Mouse (Mus musculus) kidney, postnatal 36 days (tissue): ENCODE measurements around the gene Kif22.
"Not testable (repeated sequence)": the region's sequence is repeated elsewhere in the genome, so short reads cannot be mapped to it uniquely, and the experiment has no call there.

Experiments used
- DNase-seq, 2 experiments: peaks; one replicate each; pipeline ENCODE4 v3.0.0; 2021 to 2022; ENCODE audit warnings: mixed read lengths in 2 of 2

The Kif22 gene

DNA sequence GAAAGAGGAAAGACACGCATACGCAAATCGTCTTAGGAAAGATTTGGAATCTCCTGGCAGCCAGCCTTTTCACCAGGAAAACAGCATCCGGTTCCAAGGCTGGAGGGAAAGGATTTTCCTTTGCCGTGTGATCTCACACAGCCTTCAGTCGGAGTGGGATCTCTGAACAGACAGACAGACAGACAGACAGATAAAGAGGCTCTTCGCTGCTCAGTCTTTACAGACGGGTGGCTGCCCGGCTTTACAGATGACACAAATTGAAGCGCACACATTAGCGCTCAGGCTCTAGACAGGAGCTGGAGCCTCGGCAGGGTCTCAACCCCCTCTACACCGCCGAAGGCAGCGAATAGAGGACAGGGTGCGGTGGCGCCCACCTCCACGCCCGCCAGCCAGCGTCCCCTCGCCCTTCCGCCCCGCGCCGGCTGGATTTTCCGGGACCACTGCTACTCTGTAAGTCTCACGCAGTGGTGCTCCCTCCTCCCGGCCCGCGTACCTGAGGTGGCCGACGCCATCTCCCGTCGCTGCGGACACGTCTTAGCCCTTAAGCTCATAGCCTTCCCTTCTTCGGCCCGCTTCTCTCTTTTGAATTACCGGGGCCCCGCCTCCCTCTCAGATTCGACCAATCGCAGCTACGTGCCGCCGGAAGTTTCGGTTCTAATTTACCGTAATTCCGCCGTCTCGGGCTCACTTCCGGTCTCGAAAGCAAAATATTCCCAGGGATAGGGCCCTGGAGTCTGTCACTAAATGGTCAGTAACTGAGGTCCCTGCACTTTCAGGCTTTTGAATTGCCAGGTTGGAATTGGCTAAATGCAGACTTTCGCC is at the start of gene Kif22:
Gene Kif22, minus strand, starts transcription at position 621 of the 822 bp plus-strand sequence.
- peak; percentile 93 for DNase-seq

DNA sequence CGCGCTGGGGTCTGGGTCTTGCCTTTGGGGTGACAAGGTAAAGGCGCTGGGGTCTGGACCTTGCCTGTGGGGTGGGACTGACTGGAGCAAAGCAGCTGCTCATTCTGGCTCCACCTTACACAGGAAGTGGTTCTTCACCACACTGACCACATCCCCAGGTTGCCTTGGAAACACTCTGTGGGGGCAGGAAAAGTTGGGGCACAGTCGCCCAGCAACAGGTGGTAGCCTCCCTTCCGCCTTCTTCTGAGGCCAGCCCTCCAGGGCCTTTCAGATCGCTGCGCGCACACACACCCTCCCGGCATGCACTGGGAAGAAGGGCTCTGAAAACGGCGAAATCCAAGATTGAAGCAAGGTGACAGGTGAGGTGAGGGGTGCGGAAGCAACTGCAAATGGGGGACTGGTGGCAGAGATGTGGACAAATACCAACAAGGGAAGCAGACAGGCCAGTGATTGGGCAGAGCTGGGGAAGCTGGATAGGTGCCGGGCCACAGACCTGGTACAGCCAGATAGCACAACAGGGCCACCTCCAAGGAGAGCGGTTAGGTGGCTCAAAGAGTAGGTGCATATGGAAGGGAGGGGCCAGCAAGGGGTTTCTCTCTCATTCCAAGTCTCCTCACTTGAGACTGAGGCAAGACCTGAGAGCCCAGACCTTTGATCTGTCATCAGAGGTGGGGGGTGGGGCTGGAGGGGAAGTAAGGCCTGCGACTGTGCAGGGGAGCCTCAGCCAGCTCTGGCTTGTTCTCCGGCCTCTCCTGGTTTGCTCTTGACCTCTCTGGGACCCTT is 49.0 kb upstream of the Kif22 start, which contains the start of gene AI467606:
Gene AI467606, plus strand, starts transcription at position 246 of the 783 bp plus-strand sequence.
- DNase-seq: peak; percentile 39 to 48

DNA sequence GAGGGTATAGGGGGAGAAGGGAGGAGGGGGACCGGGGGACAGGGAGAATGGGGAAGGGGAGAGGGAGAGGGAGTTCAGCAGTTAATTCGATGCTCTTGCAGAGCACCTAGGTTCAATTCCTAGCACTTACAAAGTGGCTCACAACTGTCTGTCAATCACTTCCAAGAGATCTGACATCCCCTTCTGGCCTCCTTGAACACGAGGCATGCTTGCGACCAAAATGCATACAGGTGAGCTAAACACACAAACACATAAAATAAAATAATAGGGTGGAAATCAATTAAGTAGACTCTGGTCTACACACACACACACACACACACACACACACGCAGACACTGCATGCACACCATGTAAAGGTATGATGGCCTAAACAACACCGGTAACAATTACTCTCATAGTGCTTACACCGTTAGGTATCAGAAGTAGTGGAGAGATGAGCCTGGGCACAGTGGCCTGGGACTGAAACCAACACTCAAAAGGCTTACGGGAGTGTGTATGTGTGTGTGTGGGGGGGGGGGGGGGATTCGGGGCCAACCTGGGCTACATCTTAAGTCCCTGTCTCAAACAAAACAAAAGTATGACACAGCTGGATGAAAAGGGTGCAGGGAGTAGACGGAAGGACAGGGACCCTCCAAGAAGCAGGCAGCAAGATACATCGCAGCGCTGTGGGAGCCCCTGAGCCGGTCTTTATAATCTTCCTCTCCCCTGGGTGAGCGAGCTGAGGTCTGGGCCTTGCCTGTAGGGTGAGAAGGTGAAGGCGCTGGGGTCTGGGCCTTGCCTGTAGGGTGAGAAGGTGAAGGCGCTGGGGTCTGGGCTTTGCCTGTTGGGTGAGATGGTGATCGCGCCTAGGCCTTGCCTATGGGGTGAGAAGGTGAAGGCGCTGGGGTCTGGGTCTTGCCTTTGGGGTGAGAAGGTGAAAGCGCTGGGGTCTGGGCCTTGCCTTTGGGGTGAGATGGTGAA is 48.2 kb upstream of the Kif22 start:
- DNase-seq: no peak

DNA sequence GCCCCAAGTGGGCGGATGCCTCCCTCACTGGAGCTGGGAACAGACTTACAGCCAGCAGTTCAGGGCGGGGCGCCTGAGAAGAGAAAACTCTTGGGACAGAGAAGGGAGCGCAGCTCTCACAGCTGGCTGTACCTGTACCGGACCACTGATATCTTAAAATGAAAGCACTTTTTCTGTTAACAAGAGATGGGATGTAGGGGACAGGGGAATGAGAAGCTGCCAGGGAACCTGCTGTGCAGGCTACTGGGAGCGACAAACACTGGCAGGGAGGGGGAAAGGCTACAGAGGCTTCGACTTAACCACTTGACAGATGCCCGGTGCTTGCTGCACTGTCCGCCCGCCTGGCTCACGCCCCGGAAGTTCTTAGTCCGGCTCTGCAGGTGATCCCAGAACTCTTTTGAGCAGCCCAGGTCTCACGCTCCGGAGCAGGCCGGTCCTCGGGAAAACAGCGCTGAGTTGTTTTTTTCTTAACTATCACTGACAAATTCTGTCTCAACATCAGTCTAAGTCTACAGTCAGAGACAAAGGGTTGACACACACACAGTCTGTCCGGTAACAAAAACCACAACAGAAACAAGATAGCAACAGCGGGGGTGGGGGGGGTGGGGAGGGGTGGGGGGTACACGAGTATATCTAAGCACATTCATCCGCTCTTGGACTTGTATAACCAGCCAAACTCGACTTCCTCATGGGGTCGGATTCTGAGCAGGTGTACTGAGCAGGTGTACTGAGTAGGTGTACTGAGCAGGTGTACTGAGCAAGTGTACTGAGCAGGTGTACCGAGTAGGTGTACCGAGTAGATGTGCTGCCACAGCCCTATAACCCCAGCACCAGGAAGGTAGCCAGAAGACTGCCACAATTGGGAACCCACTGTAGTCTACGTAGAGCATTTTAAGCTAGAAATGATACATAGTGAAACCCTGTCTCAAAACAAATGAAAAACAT is 46.9 kb upstream of the Kif22 start:
- peak; percentile 47 to 57 for DNase-seq

DNA sequence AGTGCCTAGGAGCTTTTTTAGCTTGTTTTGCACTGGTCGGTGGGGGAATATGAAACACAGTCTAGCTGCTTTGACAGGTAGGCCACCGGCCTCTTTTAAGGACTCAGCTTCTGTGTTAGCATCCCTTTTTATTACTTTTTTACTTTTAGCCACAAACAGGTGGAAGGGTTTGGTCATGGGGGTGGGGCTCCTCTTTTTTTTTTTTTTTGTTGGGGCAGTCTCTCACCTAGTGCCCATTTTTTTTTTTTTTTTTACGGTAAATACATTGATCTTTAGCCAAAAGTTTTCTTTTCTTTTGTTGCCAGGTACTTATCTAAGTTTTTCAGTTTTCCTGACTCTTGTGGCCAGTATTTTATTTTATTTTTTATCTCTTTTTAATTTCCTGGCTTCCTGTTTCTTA is 45.8 kb upstream of the Kif22 start:
- no peak for DNase-seq

DNA sequence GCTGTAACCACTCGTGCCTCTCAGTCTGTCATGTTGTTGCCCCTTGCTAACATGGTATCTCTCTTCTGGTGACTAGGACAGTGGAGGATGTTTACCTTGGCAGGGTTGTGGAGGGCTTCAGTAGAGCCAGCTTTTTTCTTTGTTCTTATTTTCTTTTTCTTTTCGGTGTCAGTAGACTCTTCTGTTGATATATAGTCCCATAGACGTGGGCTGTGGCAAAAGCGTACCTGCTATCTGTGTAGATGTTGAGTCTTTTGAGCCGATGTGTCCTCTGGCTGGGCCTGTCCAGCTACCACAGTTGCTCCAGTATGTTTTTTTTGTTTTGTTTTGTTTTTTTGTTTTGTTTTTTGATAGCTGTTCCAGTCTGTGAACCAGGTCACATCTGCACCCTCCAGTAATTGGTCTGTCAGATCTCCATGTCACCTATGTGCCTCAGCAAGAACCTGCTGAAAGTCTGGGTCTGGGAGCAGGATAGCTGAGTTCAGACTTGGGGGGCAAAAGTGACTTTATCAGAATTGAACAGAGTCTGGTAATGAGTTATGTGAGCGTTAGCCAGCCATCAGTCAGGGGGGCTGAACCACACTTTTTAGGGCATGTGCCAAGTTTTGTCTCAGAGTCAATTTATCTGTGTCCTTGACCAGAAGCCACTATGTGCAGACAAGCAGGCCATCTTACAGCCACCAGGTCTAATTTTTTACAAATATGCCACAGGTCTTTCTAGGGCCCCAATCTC is 45.2 kb upstream of the Kif22 start, which contains the start of gene Zg16:
Gene Zg16, minus strand, starts transcription at position 51 of the 733 bp plus-strand sequence.
- not testable (repeated sequence) for DNase-seq

DNA sequence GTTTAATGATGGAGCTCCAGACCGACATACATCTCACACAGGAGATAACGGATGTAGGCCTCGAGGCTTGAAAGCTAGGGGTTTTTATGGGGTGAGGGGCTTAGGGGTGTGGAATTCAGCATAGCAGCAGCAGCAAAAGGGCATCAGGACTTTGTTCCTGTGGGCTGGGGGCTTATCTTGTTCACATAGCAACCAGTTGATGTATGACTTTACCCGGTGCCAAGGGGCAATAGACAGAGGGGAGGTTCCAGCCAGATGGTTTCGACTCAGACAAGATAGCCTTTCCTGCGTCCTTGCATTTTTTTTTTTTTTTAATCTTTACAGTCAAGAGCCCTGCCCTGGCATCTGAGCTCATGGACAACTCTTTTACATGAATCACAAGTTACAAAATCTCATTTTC is 43.5 kb upstream of the Kif22 start:
- DNase-seq: not testable (repeated sequence)

DNA sequence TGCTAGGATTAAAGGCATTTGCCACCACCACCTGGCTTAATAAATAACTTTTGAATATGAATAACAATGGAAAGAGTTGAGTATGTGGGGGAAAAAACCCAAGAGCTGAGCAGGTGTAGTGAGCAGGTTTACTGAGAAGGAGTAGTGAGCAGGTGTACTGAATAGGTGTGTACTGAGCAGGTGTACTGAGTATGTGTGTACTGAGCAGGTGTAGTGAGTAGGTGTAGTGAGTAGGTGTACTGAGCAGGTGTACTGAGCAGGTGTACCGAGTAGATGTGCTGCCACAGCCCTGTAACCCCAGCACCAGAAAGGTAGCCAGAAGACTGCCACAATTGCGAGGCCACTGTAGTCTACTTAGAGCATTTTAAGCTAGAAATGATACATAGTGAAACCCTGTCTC is 42.5 kb upstream of the Kif22 start:
- no peak for DNase-seq

DNA sequence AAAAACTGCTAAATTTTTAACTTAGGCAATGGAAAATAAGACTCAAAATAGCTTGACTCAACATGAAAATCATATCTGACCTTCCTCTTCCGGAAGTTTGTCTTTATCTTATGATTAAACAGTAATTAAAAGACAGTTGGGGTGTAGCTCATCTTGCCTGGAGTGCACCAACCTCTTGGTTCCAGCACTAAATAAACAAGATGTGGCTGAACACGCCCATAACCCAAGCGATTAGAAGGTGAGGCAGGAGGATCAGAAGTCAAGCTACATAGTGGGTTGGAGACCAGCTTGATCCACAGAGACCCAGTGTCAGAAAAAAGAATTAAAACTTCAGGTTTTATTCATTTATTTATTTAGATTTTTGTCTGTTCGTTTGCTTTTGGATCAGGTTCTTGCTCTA is 41.4 kb upstream of the Kif22 start:
- DNase-seq: no peak

DNA sequence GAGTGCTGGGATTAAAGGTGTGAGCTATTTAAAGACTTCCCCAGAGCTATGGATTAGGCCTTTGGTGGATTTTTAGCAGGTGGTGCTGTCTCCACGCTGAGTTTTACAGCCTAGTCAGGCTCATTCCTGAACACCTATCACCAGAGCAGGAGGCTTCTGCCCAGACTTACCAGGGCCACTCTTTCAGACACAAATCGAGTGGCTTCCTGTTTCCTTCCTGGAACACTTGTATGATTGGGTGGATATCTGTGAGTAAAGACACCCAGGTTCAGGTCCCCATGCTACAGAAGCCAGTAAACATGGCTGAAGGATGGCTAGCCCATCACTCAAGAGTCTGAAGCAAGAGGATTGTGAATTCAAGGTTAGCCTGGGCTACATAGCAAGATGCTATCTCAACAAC is 40.7 kb upstream of the Kif22 start:
- no peak for DNase-seq

DNA sequence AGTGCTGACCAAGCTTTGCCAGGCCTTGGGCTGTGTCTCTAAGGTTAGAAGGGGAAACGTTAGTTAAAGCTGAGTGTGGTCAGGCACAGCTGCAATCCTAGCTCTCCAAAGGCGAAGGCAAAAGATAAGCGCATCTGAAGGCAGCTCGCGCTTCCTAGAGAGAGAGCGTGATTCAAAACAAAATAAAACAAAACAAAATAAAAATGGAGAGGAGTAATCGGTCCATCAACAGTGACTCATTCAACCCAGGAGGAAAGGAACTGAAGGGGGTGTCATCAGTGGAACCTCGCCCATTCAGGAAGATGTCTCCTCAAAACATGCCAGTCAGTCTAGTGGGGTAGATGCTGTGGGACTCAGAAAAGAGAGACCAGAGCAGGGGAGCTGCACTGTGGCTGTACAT is 40.0 kb upstream of the Kif22 start:
- no peak for DNase-seq

DNA sequence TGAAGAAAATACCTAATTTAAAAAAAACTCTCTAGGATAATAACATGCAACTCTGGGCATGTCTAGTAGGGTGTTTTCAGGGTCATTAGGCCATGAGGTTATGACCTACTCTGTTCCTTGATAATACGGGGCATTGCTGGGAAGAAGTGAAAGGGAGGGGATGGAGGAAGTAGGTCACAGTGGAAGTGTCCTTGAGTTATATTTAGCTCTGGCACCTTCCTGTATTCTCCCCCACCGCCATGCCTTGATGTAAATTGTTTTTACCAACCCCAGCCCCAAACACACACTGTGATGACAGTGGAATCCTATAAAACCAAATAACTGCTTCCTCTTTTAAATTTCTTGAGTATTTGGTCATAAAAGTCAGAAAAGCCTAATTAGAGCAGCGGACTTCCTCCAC is 37.8 kb upstream of the Kif22 start:
- DNase-seq: no peak

DNA sequence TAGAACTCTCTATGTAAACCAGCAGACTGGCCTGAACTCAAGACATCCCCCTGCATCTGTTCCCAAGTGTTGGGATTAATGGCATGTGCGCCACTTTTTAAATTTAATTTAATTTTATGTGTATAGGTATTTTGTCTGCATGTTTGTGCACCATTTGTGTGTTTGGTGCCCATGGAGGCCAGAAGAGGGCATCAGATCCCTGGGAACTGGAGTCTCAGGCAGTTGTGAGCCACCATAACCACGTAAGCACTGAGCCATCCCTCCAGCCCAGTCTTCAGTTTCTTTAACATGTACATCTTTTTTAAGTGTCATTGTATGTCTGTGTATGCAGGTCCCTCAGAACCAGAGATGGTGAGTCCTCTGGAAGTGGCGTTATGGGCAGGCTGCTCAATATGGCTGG is 35.4 kb upstream of the Kif22 start:
- DNase-seq: no peak

DNA sequence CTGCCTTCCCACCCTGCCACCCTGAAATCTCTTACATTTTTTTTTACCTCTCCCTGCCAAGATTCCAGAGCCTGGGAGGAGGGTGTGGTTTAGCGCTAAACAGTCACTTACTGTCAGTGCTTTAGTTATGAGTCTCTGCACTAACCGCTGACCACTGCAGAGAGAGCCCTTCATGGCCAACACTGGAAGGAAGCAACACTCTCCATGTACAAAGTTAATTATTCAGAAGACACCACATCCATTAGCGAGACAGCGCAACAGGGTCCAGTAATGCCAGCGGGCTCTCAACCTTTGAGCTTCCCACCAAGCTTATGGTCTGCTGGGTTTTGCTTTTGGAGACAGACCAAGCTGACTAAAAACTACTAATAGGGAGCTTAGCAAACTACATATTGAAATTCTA is 33.9 kb upstream of the Kif22 start:
- DNase-seq: peak; percentile 53 to 75

DNA sequence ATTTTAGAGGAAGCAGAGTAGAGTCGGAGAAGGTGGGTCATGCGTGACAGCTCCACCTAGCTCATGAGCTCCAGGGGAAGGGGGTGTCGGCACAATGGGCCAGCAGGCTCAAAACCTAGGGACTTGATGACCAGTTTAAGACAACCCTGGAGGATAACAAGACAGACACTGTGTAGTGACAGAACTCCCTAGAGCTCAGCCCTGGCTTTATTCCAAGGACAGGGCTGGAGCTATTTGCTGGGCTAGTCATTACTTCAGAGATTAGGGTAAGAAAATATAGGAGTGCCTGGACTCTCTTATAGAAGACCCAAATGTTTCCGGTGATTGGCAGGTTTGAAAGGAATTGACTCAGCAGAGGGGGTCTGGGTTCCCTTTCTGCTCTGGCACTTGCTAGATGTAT is 30.9 kb upstream of the Kif22 start:
- DNase-seq: no peak

DNA sequence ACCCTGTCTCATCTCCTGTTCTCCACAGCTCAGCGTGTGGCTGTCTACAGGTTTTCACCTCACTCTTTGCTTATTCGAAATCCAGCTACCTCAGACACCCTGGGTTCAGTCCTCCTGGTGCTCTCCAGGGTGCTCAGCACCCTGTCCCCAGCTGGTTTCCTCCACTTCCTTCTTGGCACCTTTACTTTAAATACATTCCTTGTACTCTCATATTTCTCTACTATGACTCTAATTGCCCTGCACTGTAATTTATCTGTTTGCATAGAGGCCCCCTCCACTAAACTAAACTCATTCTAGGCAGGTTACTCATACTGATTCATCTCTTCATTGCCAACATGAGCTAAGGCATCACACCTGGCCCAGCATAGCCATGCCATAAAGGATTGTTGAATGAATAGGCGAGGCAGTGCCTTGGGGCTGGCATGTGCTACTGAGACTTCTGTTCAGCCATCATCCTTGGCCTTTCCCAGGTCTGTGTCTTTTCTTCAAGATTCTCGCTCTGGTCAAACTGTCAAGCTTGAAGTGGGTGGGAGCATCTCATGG is 28.7 kb upstream of the Kif22 start:
- DNase-seq: no peak

DNA sequence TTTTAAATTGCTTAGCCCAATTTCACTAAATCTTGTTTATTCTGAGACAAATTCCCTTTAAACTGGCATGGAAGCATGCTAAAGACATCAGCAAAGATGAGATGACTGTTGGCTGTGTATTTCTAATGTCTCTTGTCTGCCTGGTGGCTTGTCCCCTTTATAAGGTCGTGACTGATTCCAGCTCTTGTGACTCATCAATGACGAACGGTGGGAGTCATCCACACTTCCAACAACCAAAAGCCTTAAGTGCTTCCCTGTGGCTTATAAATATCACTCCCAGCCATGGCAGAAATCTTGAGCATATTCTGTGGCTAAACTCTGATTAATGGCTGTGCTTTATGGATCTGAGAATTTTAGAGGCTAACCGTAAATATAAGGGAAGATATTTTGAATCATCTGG is 24.0 kb upstream of the Kif22 start:
- DNase-seq: no peak

DNA sequence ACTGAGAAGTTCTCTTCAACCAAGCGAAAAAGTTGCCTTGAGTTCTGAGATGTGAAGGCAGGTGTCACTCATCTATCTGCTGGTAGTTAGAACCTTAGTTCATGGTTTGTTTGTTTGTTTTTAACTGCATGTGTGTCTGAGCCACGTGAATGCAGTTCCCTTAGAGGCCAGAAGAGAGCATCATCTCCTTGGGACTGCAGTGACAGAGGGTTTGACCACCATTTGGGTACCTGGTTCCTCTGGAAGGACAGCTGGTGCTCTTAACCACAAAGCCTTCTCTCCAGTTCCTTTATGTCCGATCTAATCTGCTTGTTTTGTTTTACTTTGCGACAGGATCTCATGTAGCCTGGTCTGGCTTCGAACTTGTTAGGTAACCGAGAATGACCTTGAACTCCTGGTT is 23.3 kb upstream of the Kif22 start:
- no peak for DNase-seq

DNA sequence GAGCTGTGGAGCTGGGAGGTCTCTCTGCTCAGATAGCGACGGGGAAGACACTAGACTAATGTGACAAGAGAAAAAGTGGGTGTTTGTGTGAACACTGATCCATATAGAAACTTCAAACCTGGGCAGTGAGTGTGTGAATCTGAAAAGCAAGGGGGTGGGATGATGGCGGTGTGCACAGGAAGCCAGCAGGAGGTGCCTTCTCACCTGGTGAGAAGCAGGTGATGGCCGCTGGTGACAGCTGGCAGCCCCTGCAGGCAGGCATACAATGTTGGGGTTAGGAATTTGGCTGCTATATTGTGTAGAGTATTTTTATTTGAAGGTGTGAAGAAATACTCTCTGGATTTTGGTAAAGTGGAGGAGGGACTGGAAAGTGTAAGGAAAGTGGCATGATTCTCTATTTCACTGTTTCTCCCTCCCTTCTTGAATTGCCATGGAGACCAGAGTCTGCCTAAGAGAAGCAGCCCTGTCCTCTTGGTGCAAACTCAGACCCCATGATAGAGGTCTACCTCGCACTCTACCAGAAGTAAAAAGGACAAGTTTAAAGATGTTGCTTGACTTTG is 12.8 kb upstream of the Kif22 start:
- no peak for DNase-seq

DNA sequence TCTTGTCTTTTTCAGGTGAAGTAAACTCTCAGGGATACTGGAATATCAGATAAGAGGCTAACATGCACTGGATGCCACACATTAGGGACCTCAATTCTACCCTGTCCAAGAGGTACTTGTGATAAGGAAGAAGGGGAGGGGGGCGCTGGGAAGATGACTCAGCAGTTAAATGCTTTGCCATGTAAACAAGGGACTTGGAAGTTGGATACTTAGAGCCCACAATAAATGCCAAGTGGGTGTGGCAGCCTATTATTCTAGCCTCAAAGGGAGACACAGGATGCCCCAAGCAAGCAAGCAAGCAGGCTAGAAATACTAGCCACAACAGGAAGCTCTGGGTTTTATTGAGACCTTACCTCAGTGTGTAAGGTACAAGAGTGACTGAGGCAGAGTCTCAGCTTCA is 11.0 kb downstream of the Kif22 start:
- DNase-seq: no peak
